Mouse (Mus musculus): ENCODE data around the gene Nell1.

Nell1 gene

DNA sequence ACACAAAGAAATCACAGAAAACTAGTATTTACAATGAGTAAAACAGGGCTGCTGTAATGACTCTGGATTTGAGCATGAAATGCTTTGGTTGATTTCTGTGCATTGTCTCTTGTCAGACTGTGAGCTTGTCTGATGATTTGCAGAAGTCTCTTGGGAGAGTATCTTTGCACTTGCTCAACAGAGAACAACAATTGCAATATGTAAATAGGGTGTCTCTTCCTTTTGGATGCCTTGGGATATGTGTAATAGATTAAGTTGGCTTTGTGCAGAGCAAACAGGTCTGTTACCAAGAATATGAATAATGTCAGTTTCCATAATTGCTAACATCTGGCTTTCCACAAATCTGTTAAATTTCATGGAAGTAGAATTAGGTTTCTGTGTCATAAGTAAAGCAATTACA lies 868.0 kb downstream of the Nell1 start:
- no peak for DNase-seq (ENCODE audit: extremely low read depth, low read depth)

DNA sequence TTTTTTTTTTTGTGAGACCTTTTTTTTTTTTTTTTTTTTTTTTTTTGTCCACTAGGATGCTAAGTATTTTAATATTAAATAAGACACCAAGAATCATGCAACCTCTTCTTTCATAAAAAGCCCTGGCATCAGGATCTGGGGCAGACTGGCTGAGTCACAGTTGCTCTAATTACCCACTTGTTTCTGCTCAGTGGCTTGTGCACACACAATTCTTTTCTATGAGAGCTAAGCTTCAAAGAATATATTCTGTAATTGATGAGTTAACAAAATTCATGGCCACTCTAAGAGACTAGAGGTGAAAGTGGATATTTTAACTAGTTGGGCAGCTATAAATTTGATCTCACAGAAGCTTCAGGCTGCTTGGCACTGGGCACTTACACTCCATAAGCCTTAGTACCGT lies 873.3 kb downstream of the Nell1 start:
- no peak for DNase-seq (ENCODE audit: extremely low read depth, low read depth)

DNA sequence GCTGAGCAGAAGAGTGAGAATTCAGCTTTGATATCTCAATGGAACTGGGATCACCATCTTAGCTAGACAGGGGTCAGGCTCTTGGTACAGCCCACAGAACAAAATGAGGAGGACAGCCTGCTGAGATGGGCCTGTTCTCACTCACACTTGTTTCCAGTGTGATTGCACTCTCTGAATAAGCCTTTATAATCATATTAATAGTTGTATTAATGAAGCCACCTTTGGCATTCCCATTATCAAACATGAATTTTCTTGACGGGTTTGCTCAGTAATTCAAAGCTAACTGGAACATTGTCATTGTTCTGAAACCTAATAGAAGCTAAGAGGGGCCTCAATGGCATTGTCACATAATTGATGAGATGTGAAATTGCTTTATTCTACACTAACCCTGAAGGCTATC lies 875.6 kb downstream of the Nell1 start:
- DNase-seq (ENCODE audit: extremely low read depth, low read depth), result no peak

DNA sequence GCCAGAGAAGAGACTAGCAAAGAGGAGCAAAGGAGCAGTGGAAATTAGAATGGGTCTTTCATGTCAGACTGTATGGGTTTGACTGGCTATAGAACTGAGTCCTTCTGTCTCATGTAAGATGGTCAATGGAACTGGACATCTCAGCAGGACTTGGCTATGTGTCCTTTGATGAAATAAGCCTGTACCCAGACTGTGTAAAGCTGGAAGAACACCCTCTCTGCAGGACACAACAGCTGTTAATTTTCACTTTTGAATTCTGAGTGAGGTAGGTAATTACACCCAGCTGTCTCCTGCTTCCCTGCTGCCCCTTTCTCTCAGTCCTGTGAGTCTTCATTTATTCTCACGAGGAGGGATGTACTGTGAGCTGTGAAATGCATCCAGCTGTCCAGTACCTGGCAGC lies 895.5 kb downstream of the Nell1 start:
- DNase-seq (ENCODE audit: extremely low read depth, low read depth), result no peak

DNA sequence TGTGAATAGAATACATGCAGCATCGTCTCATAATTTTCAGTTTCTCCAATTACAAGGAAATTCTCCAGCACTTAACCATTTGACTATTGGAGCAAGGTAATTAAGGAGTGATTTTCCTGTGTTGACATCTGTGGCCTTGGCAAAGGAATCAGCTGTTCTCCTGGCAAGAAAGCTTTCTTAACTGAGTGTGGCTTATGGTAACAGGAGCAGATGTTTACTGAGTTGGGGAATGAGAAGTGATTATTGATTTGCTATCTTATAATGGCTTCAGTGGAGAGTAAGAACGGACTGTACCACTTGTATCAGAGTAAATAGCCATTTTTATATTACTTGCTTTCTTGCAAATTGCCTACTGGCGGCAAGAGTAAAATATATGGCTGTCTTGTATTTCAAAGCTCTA lies 913.0 kb downstream of the Nell1 start:
- DNase-seq (ENCODE audit: extremely low read depth, low read depth), result no peak

DNA sequence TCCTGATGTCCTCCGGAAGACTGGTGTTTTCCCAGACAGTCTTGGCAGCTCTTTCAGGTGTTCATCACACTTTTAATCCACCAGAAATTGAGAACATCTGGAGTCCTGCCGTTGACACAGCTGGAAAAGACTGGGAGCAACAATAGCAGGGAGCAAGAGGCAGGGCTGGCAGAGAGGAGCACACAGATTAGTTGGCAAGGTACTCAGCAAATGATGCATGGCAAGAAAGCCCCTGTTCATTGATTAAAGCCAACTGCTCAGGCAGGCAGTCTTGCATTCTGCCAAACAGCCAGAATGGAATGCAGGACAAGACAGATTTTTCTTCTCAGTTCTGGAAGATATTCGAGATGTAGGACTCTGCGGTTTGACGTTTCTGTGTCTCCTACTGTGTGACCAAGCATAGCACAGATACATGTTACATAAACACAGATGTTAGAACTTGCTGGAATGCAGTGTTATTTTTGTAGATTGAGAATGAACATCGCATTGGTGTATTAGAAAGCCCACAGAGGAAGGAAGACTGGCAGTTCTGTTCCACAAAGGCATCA lies 925.0 kb downstream of the Nell1 start:
- DNase-seq (ENCODE audit: extremely low read depth, low read depth), result no peak

All from MEL-GATA-1-ER (cell line).